Mouse (Mus musculus) heart, postnatal 14 days (tissue): ENCODE measurements around the gene Mrps18a. TPM values are rescaled to one million over a fixed set of nuclear protein-coding genes. Genes with fewer than 3 reads are reported as not detected.
A peak's percentile ranks its signal among the peaks of the same experiment; 100 is the strongest.

Source experiments
- DNase-seq, 2 experiments: peaks; one replicate each; pipeline ENCODE4 v3.0.0; 2021 to 2022
- intact Hi-C: fragments of 180-260 bp; cut with DNase I; formaldehyde crosslinking; loops from one replicate; pipeline ENCODE4 v1.15.1; 2025
- total RNA-seq, 2 experiments: library from RNA; stranded (reverse); gene quantifications; 2 replicates each; pipeline ENCODE4 v1.2.3; 2021

Gene Mrps18a
- total RNA-seq, 2 experiments from 2014 or later: 115 to 119 TPM

DNA sequence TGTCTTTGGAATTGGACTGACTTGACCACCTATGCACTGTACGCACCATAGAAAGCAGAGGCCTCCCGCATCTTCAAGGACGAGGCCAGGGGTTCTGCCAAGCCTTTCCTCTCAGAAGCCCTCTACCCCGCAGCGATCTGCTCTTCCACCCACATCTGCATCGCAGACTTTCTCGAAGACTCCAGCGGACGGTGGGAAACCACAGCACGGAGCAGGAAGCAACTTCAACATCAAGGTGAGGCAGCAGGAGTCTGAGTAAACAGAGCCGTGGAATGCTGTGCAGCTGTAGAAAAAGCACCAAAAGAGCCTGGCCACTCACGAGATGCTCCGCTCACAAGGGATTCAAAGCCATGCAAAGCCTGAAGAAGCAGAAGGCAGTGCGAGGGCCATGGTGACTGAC, 18.9 kb upstream of the Mrps18a start:
- intact Hi-C loops: no loop called here
- no peak for DNase-seq

- no peak for DNase-seq
- intact Hi-C loops: no loop called here
These were observed 12.3 kb upstream of the Mrps18a start for GRCm38 (mm10) chr17:46098525-46098924.

DNA sequence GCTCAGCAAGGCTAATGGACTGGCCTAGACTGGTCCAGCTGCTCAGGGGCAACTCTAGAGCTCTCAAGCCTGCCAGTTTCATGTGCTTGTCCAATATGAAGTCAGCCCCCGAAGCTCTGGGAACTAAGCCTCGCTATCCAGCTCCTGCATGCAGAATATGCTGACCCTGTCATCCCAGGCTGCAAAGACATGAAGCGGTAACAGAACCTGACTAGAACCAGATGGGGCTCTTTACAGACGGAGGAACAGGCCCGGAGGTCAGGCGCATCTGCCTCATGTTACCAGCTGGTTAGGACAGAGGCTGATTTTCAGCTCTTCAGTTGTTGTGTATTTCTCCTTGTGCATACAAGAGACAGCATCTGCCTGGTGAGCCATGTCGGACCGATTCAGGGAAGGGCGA, 8.9 kb upstream of the Mrps18a start:
- DNase-seq: no peak
- intact Hi-C loops: no loop called here

GRCm38 (mm10) chr17:46102608-46103159, 8.1 kb upstream of the Mrps18a start:
- intact Hi-C loops: no loop called here
- DNase-seq: no peak

- intact Hi-C loops: no loop called here
- peak; percentile 70 to 71 for DNase-seq
These were observed 6.3 kb upstream of the Mrps18a start for GRCm38 (mm10) chr17:46104487-46104886.

DNA sequence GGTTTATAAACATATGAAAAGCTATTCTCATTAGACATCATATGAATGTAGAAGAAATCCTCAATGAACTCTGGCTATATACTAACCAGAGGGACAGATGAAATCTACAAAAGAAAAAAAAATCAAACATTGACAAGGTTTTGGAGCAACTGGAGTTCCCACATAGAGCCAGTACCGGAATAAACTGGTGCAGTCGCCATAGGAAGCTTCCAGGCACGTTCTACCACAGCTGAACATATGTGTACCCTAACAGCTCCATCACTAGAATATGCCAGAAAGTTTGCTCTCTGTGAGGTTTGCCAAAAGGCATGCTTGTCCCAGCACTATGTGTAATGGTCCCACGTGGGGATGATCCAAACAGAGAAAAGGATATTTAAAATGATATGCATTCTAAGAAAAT, 2.5 kb upstream of the Mrps18a start:
- intact Hi-C loops: no loop called here

GRCm38 (mm10) chr17:46115489-46115888, 4.7 kb downstream of the Mrps18a start:
- no peak for DNase-seq
- intact Hi-C loops: no loop called here

More for the DNA sequence above, 2.5 kb upstream of the Mrps18a start:
- no peak for DNase-seq

GRCm38 (mm10) chr17:46116138-46116537, 5.4 kb downstream of the Mrps18a start:
- intact Hi-C loops: no loop called here
- DNase-seq: no peak

DNA sequence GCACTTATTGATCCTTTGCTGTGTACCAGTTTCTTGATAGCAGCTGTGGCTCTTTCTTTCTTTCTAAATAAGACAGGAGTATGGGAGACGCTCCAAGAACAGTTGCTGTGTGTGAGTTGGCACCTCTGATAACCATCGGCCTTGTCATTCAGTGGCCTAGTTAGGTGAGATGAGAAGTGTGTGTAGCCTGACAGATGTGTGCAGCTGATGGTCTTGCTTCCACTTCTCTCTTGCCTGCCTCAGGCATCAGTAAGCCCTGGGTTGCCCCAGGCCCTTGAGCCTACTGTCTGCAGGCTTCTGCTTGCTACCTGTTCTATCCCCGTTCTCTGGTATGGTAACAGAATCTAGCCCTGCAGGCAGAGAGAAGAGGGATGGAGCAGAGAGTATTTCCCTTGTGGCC, 6.1 kb downstream of the Mrps18a start:
- intact Hi-C loops: no loop called here
- DNase-seq: no peak

- intact Hi-C loops: no loop called here
- DNase-seq: no peak
These were observed 7.0 kb downstream of the Mrps18a start for GRCm38 (mm10) chr17:46117623-46118422.

DNA sequence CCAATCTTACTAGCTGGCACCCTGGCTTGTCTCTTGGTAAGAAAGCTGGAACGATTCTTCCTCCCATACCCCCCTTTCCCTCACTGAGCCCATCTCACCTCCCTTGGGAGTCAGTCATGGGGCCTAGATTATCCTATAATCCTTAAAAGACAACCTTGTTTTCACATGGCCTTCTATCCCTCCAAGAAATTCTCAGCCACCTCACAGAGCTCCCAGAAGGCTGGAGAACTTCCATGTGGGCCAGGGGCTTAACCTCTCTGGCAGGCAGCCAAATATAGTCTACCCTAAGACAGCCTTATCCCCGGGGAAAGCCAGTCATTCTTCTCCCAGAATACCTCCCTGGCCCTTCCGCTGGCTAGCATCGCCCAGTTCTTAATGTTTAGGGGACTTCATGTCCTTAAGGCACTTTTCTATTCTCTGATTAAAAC, 7.7 kb downstream of the Mrps18a start:
- intact Hi-C loops: no loop called here
- DNase-seq: no peak

DNA sequence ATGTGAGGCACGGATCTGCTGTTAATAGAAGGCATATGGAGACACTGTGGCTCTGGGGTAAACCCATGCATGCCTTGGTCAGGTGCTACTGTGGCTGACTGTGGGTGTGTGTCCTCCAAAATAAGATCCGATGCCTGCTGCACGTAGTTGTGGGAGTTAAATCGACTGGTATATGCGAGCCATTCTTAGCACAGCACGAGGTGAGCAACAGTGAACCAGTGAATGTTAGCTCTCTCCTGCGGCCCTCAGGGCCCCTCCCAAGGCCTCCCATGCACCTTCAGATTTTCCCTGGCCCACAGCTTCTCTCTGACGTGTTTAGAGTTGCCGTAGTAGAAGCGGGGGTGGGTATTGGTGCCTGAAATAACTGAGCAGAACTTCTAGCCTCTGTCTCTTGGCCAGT, 8.9 kb downstream of the Mrps18a start:
- DNase-seq: no peak
- intact Hi-C loops: no loop called here

DNA sequence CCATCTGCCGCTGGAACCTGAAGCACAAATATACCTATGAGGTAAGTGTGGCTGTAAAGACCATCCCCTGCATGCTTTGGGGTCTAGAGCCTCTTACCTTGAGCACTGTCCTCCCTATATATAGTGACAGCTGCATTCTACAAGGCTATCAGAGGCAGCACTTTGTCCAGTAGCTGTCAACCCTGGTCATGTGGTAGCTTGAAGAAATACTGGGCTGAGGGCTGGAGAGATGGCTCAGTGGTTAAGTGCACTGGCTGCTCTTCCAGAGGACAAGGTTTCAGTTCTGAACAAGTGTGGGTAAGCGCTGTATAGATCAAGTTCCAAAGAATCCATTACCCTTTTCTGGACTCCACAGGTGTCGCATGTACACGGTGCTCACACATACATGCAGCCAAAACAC, 12.0 kb downstream of the Mrps18a start:
- no peak for DNase-seq
- intact Hi-C loops: no loop called here

GRCm38 (mm10) chr17:46123285-46123684, 12.5 kb downstream of the Mrps18a start:
- intact Hi-C loops: no loop called here
- no peak for DNase-seq

GRCm38 (mm10) chr17:46123953-46124700, 13.3 kb downstream of the Mrps18a start:
- DNase-seq: peak; percentile 54 to 64
- intact Hi-C loops: no loop called here

DNA sequence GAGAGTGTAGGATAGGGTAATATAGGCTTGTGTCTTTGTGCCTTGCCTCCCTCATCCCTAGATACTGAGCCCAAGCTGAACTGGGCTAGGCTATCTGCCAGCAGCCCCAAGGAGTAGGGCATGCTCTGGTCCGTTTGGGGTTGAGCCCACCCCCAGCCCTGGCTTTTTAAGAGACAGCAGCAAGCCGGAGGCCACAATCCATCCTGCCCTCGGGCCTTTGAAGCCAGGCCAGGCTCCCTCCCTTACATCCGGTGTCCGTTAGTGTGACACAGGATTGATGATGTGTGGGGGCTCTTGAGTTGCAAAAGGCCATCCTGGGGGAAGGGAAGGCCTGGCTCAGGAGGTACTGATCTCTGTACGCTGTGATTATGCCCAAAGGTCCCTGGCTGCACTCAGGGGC, 15.8 kb downstream of the Mrps18a start:
- intact Hi-C loops: no loop called here
- DNase-seq: no peak

DNA sequence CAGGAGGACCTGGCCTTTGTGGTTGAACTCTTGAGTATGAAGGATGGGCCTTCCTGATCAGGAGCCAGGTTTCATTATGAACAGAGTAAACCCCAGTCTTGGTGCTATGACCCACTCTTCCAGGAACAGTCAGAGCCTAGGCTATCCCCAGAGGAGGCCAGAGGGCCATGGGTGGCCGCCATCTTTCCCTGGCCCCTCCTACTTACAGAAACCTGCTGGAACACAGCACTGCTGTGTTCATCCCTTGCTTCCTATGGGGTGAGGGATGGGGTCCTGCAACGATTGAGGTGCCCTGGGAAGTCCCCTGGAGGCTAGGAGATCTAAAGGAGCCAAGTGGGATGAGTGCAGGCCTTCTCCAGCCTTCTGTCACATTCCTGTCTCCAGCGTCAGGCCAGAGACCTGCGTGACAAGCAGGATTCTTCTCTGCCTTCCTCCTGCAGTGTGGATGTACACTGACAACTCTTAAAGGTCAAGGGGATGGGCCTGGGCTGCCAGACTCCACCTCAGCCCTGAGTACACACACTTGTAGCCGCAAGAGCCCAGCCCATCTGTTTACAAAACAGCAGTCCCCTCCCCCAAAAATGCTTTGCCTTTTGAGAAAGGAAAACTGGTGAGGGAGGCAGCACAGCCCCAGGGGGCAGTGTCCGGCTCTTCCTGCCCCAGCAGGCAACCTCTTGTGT, 17.2 kb downstream of the Mrps18a start:
- no peak for DNase-seq
- intact Hi-C loops: no loop called here

DNA sequence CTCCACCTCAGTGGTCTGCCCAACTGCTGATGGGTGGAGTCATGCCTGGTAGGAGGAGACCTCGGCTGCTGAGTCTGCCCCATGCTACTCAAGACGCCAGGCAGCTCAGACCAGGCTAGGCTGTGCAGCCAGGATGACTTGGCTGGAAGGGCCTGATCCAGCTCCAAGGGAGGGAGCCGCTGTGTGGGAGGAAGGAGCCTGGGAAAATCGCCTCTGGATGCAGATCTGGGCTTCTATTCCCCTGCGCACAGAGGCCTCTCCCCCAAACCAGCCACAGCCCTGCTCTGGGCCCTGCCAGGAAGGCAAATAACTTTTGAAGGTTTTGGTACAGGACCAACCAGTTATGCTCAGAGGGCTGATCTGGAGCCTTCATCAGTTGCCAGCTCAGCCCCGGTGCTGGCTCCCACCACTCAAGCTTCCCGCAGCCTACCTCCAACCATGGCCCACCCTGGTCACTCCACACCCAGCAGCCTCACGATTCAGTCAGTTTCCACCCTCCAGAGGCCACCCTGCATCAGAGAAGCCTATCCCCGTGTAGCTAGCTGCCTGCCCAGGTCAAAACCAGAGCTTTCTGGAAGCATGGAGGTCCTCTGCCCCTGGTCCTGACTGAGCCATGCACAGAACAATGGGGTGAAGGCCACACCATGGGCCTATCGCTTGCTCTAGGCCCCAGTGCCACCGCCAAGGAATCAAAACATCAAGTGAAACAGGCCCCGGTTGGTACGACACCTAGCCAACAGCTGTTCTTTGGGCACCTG, 19.1 kb downstream of the Mrps18a start:
- intact Hi-C loops: loop anchor here (5.0 to 10.0 kb wide), 2 partner anchors 175 to 283 kb away; no protein-coding TSS in a partner anchor
- DNase-seq: peak; percentile 67 to 73

DNA sequence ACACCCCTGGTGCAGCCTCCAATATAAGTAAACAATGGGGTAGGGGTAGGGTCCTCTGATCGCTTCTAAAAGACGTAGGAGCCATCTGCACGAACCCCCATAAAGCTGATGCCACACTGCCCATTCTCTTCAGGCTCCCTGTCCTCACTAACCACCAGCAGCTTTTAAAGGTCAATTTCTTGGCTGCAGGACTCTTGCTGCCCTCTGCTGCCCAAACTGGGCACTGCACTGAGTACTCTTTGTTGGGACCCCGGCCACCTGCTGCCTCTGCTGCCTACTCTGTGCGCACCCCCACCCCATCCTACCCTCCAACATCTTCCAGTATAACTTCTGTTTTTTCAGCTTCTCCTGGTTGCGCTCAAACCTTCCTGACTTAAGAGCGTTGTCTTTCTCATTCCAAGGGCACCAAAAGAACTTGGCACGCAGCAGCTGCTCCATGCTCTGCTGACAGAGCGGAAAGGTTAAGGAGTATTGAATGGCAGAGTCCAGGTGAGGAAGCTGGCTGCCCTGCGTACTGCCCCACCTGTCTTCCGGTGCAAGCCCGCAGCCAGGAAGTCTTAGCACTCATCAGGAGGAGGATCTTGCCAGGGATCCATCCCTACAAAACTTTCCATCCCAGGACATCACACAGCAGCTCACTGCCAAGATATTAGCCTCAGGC, 21.4 kb downstream of the Mrps18a start:
- peak; percentile 81 to 90 for DNase-seq
- intact Hi-C loops: loop anchor here (1.0 to 10.0 kb wide), 4 partner anchors 91 to 401 kb away; no protein-coding TSS in a partner anchor
